Mouse (Mus musculus) liver, embryonic 12.5 days (tissue): ENCODE measurements around the gene Apobec4. TPM values are rescaled to one million over a fixed set of nuclear protein-coding genes. Genes with fewer than 3 reads are reported as not detected.
A peak's percentile ranks its signal among the peaks of the same experiment; 100 is the strongest.
"Not testable (repeated sequence)": the region's sequence is repeated elsewhere in the genome, so short reads cannot be mapped to it uniquely, and the experiment has no call there.

Experiments used
- ATAC-seq: fragments of 200-750 bp; cut with Nextera tagmentation; 2 replicates; pipeline ENCODE4 v1.8.0; 2017; ENCODE audit warnings: moderate number of reproducible peaks, mild to moderate bottlenecking, moderate library complexity
- H3K27ac ChIP-seq: fragments of 300-500 bp; sonication (generic); 2 replicates; pipeline ENCODE4 v1.5.1; 2016; ENCODE audit warnings: mild to moderate bottlenecking
- H3K27me3 ChIP-seq: fragments of 300-500 bp; sonication (generic); replicated peaks from 2 replicates; pipeline ENCODE4 v1.6.1; 2016; ENCODE audit warnings: mild to moderate bottlenecking, moderate library complexity
- H3K36me3 ChIP-seq: fragments of 300-500 bp; sonication (generic); 2 replicates; pipeline ENCODE4 v1.6.1; 2016; ENCODE audit warnings: mild to moderate bottlenecking, moderate library complexity
- H3K4me1 ChIP-seq: fragments of 300-500 bp; sonication (generic); 2 replicates; pipeline ENCODE4 v1.6.1; 2016
- H3K4me2 ChIP-seq: fragments of 300-500 bp; sonication (generic); 2 replicates; pipeline ENCODE4 v1.6.1; 2016; ENCODE audit warnings: mild to moderate bottlenecking, moderate library complexity
- H3K4me3 ChIP-seq: fragments of 300-500 bp; sonication (generic); 2 replicates; pipeline ENCODE4 v1.5.1; 2016; ENCODE audit warnings: mild to moderate bottlenecking, moderate library complexity
- H3K9ac ChIP-seq: fragments of 300-500 bp; sonication (generic); 2 replicates; pipeline ENCODE4 v1.6.1; 2016; ENCODE audit warnings: mild to moderate bottlenecking, moderate library complexity
- H3K9me3 ChIP-seq: fragments of 300-500 bp; sonication (generic); replicated peaks from 2 replicates; pipeline ENCODE4 v1.6.1; 2016; ENCODE audit warnings: mild to moderate bottlenecking, moderate library complexity
- WGBS: fragments of 180-500 bp; shearing (Covaris S2); methylation state at CpG from one replicate; pipeline ENCODE4 v1.1.7; 2016; ENCODE audit not compliant: insufficient replicate concordance; 5-methylcytosine and 5-hydroxymethylcytosine counted together
- polyA plus RNA-seq: library from polyadenylated mRNA; unstranded; fragments of >200 nt; fragmentation: Nextera tagmentation; extraction: Ambion mirVana; gene quantifications from 2 replicates; pipeline ENCODE4 v1.2.1, GENCODE M21; 2016

Apobec4 gene
- polyA plus RNA-seq, 1 experiment from 2014 or later, result not detected

DNA sequence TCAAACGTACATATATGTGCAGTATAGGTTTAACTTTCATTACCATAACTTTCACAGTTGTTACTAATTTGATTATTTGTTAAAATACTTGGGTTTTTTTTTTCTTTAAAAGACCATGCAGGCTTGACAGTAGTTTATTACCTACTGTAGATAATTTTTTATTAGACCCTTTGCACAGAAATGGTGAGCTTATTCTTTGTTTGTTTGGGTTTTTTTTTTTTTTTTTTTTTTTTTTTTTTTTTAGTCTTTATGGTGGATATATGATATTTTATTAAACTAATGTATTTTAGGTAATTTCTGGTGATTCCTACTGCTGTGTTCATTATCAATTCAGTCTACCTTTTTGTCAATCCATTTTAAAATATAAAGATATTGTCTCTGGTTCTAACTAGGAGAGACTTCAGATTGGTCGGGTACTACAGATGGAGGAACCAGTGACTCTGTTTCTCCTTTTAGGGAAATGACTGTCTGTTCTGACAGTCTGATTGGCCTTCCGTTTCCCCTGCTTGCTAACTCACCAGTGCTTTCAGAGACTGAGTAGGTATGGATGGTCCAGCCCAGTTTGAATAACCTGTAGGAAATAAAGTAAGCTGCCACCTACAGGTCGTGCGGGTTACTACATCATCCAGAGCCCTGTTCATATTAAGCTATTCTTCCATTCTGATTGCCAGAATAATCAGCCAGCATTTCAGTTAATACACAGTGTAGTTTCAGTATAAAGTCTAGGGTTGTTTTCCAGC is 17.6 kb downstream of the Apobec4 start:
- peaks cover 11% of the 10 kb centered on the region for H3K4me1 ChIP-seq
- peaks cover 41% of the 10 kb centered on the region for H3K36me3 ChIP-seq
- peak overlapping the region; percentile 93 for H3K9ac ChIP-seq
- peak overlapping the region; percentile 79 for H3K4me3 ChIP-seq
- peaks cover 27% of the 10 kb centered on the region for H3K27me3 ChIP-seq
- peak overlapping the region; percentile 95 for H3K4me2 ChIP-seq
- H3K9me3 ChIP-seq, result no peaks in the 10 kb centered on the region
- ATAC-seq, result peak; percentile 69
- H3K27ac ChIP-seq, result no peak overlapping the region
- 9% methylated on average over 5 of the region's 5 CpGs for WGBS

GRCm38 (mm10) chr1:152771016-152771415 is 20.7 kb downstream of the Apobec4 start:
- no peak overlapping the region for H3K9ac ChIP-seq
- WGBS, result 85% methylated on average over 9 of the region's 9 CpGs
- peaks cover 2% of the 10 kb centered on the region for H3K27me3 ChIP-seq
- no peak overlapping the region for H3K4me3 ChIP-seq
- ATAC-seq, result no peak
- no peak overlapping the region for H3K4me2 ChIP-seq
- H3K27ac ChIP-seq, result no peak overlapping the region
- no peaks in the 10 kb centered on the region for H3K9me3 ChIP-seq
- peaks cover 5% of the 10 kb centered on the region for H3K4me1 ChIP-seq
- peaks cover 72% of the 10 kb centered on the region for H3K36me3 ChIP-seq

DNA sequence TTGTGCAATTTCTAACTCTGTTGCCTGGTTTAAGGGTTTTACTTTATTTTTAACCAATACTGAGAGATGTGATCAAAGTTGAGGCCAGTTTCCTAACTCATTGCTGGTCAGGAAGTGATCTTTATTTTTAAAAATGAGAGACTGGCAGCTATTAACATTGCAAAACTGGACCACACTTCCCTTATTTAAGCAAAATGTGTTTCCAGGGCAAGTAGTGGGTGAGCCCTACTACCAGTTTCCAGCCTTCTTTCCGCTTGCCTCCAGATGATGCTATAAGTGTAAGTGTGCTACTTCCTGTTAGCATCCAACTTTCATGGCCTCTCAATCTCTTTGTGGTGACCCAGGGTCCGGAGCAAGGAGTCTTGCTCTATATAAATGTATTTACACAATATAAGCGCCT is 24.2 kb downstream of the Apobec4 start:
- not testable (repeated sequence) for H3K9ac ChIP-seq, H3K9me3 ChIP-seq, H3K27ac ChIP-seq, H3K4me1 ChIP-seq, H3K4me2 ChIP-seq, H3K4me3 ChIP-seq, H3K27me3 ChIP-seq, ATAC-seq
- H3K36me3 ChIP-seq, result peaks cover 71% of the 10 kb centered on the region
- 83% methylated on average over 3 of the region's 3 CpGs for WGBS

DNA sequence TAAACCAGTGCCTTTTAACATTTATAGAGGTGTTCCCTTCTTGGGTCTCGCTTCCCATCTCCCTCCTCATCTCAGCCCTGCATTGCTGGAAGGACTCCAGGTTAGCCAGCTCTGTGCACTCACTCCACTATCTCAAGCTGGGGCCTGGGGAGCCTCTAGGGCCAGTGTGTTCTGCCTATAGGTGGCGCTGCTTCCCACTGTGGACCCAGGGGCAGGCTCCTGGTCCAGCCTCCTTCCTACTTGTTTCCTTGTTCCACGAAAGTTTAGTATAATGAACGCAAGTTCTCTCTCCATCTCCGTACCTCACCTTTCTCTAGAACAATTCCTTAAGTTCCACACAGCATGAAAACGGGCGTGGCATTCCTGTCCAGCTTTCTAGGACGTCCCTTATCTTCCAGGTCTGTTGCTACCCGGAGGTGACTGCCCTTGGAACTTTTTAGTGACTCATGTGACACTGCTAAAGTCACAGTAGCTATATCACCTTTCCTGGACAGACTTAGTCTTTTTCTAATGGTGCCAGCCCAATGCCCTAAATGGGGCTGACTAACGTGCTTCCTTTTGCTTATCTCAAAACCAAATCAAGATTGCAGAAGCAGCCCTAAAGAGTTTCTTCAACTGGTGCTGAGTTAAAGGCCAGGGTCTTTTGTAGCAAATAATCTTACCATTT is 28.9 kb downstream of the Apobec4 start:
- WGBS, result 24% methylated on average over 10 of the region's 10 CpGs
- Histone ChIP-seq H3K4me1 (peaks cover 9% of the 10 kb centered on the region), H3K36me3 (peaks cover 27% of the 10 kb centered on the region), H3K4me2 (0 out of 2 replicates have a peak overlapping the region, but pooled peaks have one; percentile 20), H3K4me3 (no peak overlapping the region), H3K27me3 (no peaks in the 10 kb centered on the region), H3K9me3 (no peaks in the 10 kb centered on the region), H3K9ac (no peak overlapping the region), H3K27ac (no peak overlapping the region)
- ATAC-seq, result peak; percentile 83

- no peak overlapping the region for H3K4me3 ChIP-seq
- no peak overlapping the region for H3K4me2 ChIP-seq
- WGBS, result 84% methylated on average over 8 of the region's 8 CpGs
- no peaks in the 10 kb centered on the region for H3K36me3 ChIP-seq
- ATAC-seq, result no peak
- no peaks in the 10 kb centered on the region for H3K4me1 ChIP-seq
- H3K27ac ChIP-seq, result no peak overlapping the region
- no peaks in the 10 kb centered on the region for H3K27me3 ChIP-seq
- no peaks in the 10 kb centered on the region for H3K9me3 ChIP-seq
- no peak overlapping the region for H3K9ac ChIP-seq
These were observed 34.3 kb downstream of the Apobec4 start for GRCm38 (mm10) chr1:152784620-152785019.

- not testable (repeated sequence) for H3K27ac ChIP-seq, ATAC-seq, H3K4me1 ChIP-seq, H3K9me3 ChIP-seq, H3K4me2 ChIP-seq, H3K27me3 ChIP-seq, H3K9ac ChIP-seq, H3K4me3 ChIP-seq, H3K36me3 ChIP-seq
- 70% methylated on average over 3 of the region's 3 CpGs for WGBS
These were observed 35.1 kb downstream of the Apobec4 start for GRCm38 (mm10) chr1:152785446-152785845.

DNA sequence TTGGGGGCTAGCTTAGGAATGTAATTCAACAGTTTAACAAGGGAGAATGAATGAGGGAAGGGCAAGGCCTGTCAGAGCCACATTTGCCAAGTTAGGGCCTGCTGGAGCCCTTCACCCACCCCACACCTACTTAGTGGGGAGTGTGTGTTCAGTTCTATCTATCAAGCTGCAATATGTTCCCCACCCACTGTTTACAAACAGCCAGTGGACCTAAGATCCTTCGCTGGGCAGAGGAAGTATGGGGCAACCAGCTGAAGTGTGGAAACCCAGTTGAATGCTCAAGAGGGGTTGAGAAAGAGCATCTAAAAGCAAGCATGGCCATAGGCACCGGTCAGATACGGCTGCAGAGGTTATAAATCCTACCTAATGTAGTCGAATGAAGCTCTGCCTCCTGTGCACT is 36.6 kb downstream of the Apobec4 start:
- Histone ChIP-seq H3K9ac (no peak overlapping the region), H3K27ac (no peak overlapping the region), H3K4me3 (no peak overlapping the region), H3K36me3 (no peaks in the 10 kb centered on the region), H3K9me3 (no peaks in the 10 kb centered on the region), H3K4me2 (no peak overlapping the region), H3K27me3 (no peaks in the 10 kb centered on the region), H3K4me1 (peaks cover 7% of the 10 kb centered on the region)
- WGBS, result 56% methylated on average over 4 of the region's 4 CpGs
- ATAC-seq, result no peak

GRCm38 (mm10) chr1:152788121-152788660 is 37.8 kb downstream of the Apobec4 start:
- Histone ChIP-seq H3K36me3 (no peaks in the 10 kb centered on the region), H3K4me2 (no peak overlapping the region), H3K4me1 (peaks cover 7% of the 10 kb centered on the region), H3K9ac (no peak overlapping the region), H3K27ac (no peak overlapping the region), H3K27me3 (no peaks in the 10 kb centered on the region), H3K4me3 (no peak overlapping the region), H3K9me3 (no peaks in the 10 kb centered on the region)
- ATAC-seq, result no peak
- 54% methylated on average over 4 of the region's 4 CpGs for WGBS

DNA sequence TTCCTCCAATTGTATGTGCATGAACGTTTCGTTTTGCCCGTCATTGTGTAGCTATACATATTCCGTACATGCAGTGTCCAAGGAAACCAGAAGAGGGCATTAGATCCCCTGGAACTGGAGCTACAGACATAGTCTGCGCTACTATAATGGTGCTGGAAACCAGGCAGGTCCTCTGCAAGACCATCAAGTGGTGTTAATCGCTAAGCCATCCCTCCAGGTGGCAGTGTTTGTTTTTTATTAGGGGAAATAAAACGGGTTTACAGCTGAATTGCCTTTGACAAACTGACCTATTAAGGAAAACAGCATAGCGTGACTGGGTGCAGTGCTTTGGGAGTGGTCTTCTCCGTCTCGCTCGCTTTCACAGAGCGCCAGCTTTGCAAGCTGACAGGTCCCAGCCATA is 39.9 kb downstream of the Apobec4 start:
- WGBS, result 17% methylated on average over 12 of the region's 12 CpGs
- H3K4me3 ChIP-seq, result no peak overlapping the region
- H3K4me1 ChIP-seq, result peaks cover 10% of the 10 kb centered on the region
- no peaks in the 10 kb centered on the region for H3K36me3 ChIP-seq
- H3K27ac ChIP-seq, result no peak overlapping the region
- no peak overlapping the region for H3K9ac ChIP-seq
- no peaks in the 10 kb centered on the region for H3K9me3 ChIP-seq
- H3K27me3 ChIP-seq, result no peaks in the 10 kb centered on the region
- no peak; the same call in 1 of the 2 replicates for ATAC-seq
- H3K4me2 ChIP-seq, result peak overlapping the region; percentile 36

DNA sequence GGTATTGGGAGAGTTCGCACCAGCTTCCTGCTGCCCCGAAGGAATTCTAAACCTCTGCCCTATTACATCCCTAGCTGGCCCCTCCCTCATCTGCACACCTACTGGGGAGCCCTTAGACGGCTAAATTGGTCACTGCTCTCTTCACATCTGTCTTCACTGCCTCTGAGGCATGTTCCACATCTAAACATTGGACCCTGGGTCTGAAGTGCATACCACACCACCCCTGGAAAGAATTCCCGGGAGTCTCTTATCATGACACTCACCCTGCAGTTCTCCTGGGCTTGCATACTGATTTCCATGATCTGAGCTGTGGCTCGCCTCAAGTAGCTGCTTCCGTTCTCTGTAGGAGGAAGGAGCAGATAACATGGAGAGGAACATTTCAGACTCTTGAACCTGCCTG is 40.5 kb downstream of the Apobec4 start:
- Histone ChIP-seq H3K27me3 (no peaks in the 10 kb centered on the region), H3K4me3 (no peak overlapping the region), H3K9me3 (no peaks in the 10 kb centered on the region), H3K4me1 (peaks cover 15% of the 10 kb centered on the region), H3K4me2 (peak overlapping the region; percentile 36), H3K36me3 (no peaks in the 10 kb centered on the region), H3K27ac (no peak overlapping the region), H3K9ac (no peak overlapping the region)
- WGBS, result 5% methylated on average over 6 of the region's 6 CpGs
- no peak for ATAC-seq

GRCm38 (mm10) chr1:152791269-152791668 is 40.9 kb downstream of the Apobec4 start:
- H3K27me3 ChIP-seq, result no peaks in the 10 kb centered on the region
- H3K4me1 ChIP-seq, result peaks cover 19% of the 10 kb centered on the region
- H3K4me3 ChIP-seq, result no peak overlapping the region
- no peak overlapping the region for H3K9ac ChIP-seq
- H3K4me2 ChIP-seq, result no peak overlapping the region
- H3K36me3 ChIP-seq, result no peaks in the 10 kb centered on the region
- no peak for ATAC-seq
- H3K9me3 ChIP-seq, result no peaks in the 10 kb centered on the region
- no peak overlapping the region for H3K27ac ChIP-seq
- WGBS, result 50% methylated on average over 4 of the region's 4 CpGs

GRCm38 (mm10) chr1:152792736-152793494 is 42.6 kb downstream of the Apobec4 start:
- Histone ChIP-seq H3K36me3 (no peaks in the 10 kb centered on the region), H3K9ac (no peak overlapping the region), H3K27ac (no peak overlapping the region), H3K4me2 (no peak overlapping the region), H3K4me1 (peaks cover 26% of the 10 kb centered on the region), H3K4me3 (no peak overlapping the region), H3K27me3 (no peaks in the 10 kb centered on the region), H3K9me3 (no peaks in the 10 kb centered on the region)
- WGBS, result 75% methylated on average over 12 of the region's 12 CpGs
- ATAC-seq, result no peak
